Mouse (Mus musculus) MEL (cell line): ENCODE measurements around the gene Hoxa11. TPM values are rescaled to one million over a fixed set of nuclear protein-coding genes. Genes with fewer than 3 reads are reported as not detected.

Experiments used
- DNase-seq: peaks from one replicate; pipeline ENCODE4 v3.0.0; 2011; ENCODE audit warnings: low read depth, low spot score
- H3K27ac ChIP-seq: 2 replicates; pipeline ENCODE4 v1.5.1; 2012; ENCODE audit warnings: low read depth, mild to moderate bottlenecking, control low read depth, low read length, moderate library complexity; ENCODE audit not compliant: control insufficient read depth
- H3K27me3 ChIP-seq, 2 experiments: fragments of 150-350 bp in 1 of 2; sonication (generic) in 1 of 2; 2 replicates each; pipeline ENCODE4 v1.6.1; 2012; ENCODE audit warnings: low read length in 2 of 2, mild to moderate bottlenecking in 2 of 2, improper control_type of control experiment in 1 of 2, moderate library complexity in 1 of 2; ENCODE audit not compliant: insufficient read depth in 2 of 2, control insufficient read depth in 1 of 2
- H3K36me3 ChIP-seq, 2 experiments: 2 replicates each; pipeline ENCODE4 v1.6.1; 2012 to 2014; ENCODE audit warnings: low read length in 2 of 2, improper control_type of control experiment in 1 of 2, inconsistent platforms in 1 of 2, mild to moderate bottlenecking in 1 of 2; ENCODE audit not compliant: insufficient read depth in 2 of 2, control insufficient read depth in 1 of 2
- H3K4me1 ChIP-seq, 2 experiments: fragments of 150-350 bp in 1 of 2; sonication (generic) in 1 of 2; 2 replicates each; pipeline ENCODE4 v1.6.1; 2012; ENCODE audit warnings: low read length in 2 of 2, improper control_type of control experiment in 1 of 2, mild to moderate bottlenecking in 1 of 2; ENCODE audit not compliant: insufficient read depth in 2 of 2, control insufficient read depth in 1 of 2
- H3K4me3 ChIP-seq, 2 experiments: fragments of 150-350 bp in 1 of 2; sonication (generic) in 1 of 2; 2 replicates each; pipeline ENCODE4 v1.5.1; 2012; ENCODE audit warnings: low read depth in 2 of 2, low read length in 2 of 2, mild to moderate bottlenecking in 2 of 2, moderate library complexity in 2 of 2, control low read depth in 1 of 2, improper control_type of control experiment in 1 of 2; ENCODE audit not compliant: control insufficient read depth in 1 of 2, insufficient read depth in 1 of 2
- H3K79me2 ChIP-seq: 2 replicates; pipeline ENCODE4 v1.6.1; 2012; ENCODE audit warnings: mild to moderate bottlenecking, low read length, moderate library complexity; ENCODE audit not compliant: control insufficient read depth, poor library complexity, insufficient read depth
- H3K9ac ChIP-seq: 2 replicates; pipeline ENCODE4 v1.6.1; 2012; ENCODE audit warnings: low read depth, mild to moderate bottlenecking, control low read depth, low read length, moderate library complexity; ENCODE audit not compliant: control insufficient read depth, poor library complexity, severe bottlenecking
- H3K9me3 ChIP-seq: fragments of 150-350 bp; sonication (generic); replicated peaks from 2 replicates; pipeline ENCODE4 v1.6.1; 2012; ENCODE audit warnings: mild to moderate bottlenecking, low read length, improper control_type of control experiment, moderate library complexity; ENCODE audit not compliant: insufficient read depth
- BHLHE40 ChIP-seq: IDR thresholded peaks from 2 replicates; pipeline ENCODE4 v1.6.1; 2012; ENCODE audit warnings: low read depth, mild to moderate bottlenecking, inconsistent platforms, low read length, improper control_type of control experiment, borderline replicate concordance
- CHD1 ChIP-seq: IDR thresholded peaks from 2 replicates; pipeline ENCODE4 v1.6.1; 2012; ENCODE audit warnings: low read depth, mild to moderate bottlenecking, inconsistent platforms, low read length, improper control_type of control experiment
- CHD2 ChIP-seq: IDR thresholded peaks from 2 replicates; pipeline ENCODE4 v1.6.1; 2011; ENCODE audit warnings: low read length, improper control_type of control experiment
- CTCF ChIP-seq, 3 experiments: IDR thresholded peaks in 2 of 3; conservative IDR thresholded peaks in 1 of 3; 2 replicates each; pipeline ENCODE4 v1.5.1; 2011 to 2012; ENCODE audit warnings: low read length in 3 of 3, low read depth in 2 of 3, mild to moderate bottlenecking in 2 of 3, improper control_type of control experiment in 1 of 3, inconsistent platforms in 1 of 3, mixed read lengths in 1 of 3, moderate library complexity in 1 of 3; ENCODE audit not compliant: control insufficient read depth in 1 of 3, insufficient read depth in 1 of 3, poor library complexity in 1 of 3, severe bottlenecking in 1 of 3
- EP300 ChIP-seq, 2 experiments: IDR thresholded peaks; 2 replicates each; pipeline ENCODE4 v1.6.1; 2011; ENCODE audit warnings: improper control_type of control experiment in 2 of 2, low read length in 2 of 2, low read depth in 1 of 2, mild to moderate bottlenecking in 1 of 2
- ETS1 ChIP-seq: IDR thresholded peaks from 2 replicates; pipeline ENCODE4 v1.6.1; 2012; ENCODE audit warnings: low read depth, mild to moderate bottlenecking, inconsistent platforms, low read length, improper control_type of control experiment, moderate library complexity
- HCFC1 ChIP-seq: IDR thresholded peaks from 2 replicates; pipeline ENCODE4 v1.6.1; 2012; ENCODE audit warnings: low read depth, mild to moderate bottlenecking, inconsistent platforms, low read length, improper control_type of control experiment, moderate library complexity
- KAT2A ChIP-seq: conservative IDR thresholded peaks from 2 replicates; pipeline ENCODE4 v1.6.1; 2012; ENCODE audit warnings: low read depth, low read length, improper control_type of control experiment, inconsistent platforms
- MAFK ChIP-seq: IDR thresholded peaks from 2 replicates; pipeline ENCODE4 v1.6.1; 2011; ENCODE audit warnings: low read depth, mild to moderate bottlenecking, low read length, improper control_type of control experiment, borderline replicate concordance
- MAX ChIP-seq: IDR thresholded peaks from 2 replicates; pipeline ENCODE4 v1.6.1; 2011; ENCODE audit warnings: low read length, improper control_type of control experiment
- MAZ ChIP-seq: IDR thresholded peaks from 2 replicates; pipeline ENCODE4 v1.6.1; 2012; ENCODE audit warnings: low read depth, mild to moderate bottlenecking, inconsistent platforms, low read length, improper control_type of control experiment
- MYC ChIP-seq: IDR thresholded peaks from 2 replicates; pipeline ENCODE4 v1.6.1; 2011; ENCODE audit warnings: low read depth, mild to moderate bottlenecking, low read length, improper control_type of control experiment, moderate library complexity
- NELFE ChIP-seq: IDR thresholded peaks from 2 replicates; pipeline ENCODE4 v1.6.1; 2011; ENCODE audit warnings: low read depth, low read length, improper control_type of control experiment
- NRF1 ChIP-seq: IDR thresholded peaks from 2 replicates; pipeline ENCODE4 v1.6.1; 2014; ENCODE audit warnings: low read depth, mild to moderate bottlenecking, inconsistent platforms, low read length, improper control_type of control experiment, moderate library complexity; ENCODE audit not compliant: poor library complexity, insufficient read depth, severe bottlenecking
- POLR2AphosphoS5 ChIP-seq: IDR thresholded peaks from 2 replicates; pipeline ENCODE4 v1.6.1; 2012; ENCODE audit warnings: low read depth, borderline replicate concordance, mild to moderate bottlenecking, inconsistent platforms, low read length, moderate library complexity, mixed read lengths
- RAD21 ChIP-seq: IDR thresholded peaks from 2 replicates; pipeline ENCODE4 v1.6.1; 2011; ENCODE audit warnings: mild to moderate bottlenecking, low read depth, low read length, improper control_type of control experiment
- RCOR1 ChIP-seq: IDR thresholded peaks from 2 replicates; pipeline ENCODE4 v1.6.1; 2012; ENCODE audit warnings: low read depth, mild to moderate bottlenecking, inconsistent platforms, low read length, improper control_type of control experiment
- SIN3A ChIP-seq: IDR thresholded peaks from 2 replicates; pipeline ENCODE4 v1.6.1; 2012; ENCODE audit warnings: low read length, improper control_type of control experiment, inconsistent platforms
- SMC3 ChIP-seq: IDR thresholded peaks from 2 replicates; pipeline ENCODE4 v1.6.1; 2011; ENCODE audit warnings: low read depth, low read length, improper control_type of control experiment
- TAL1 ChIP-seq: IDR thresholded peaks from 2 replicates; pipeline ENCODE4 v1.6.1; 2012; ENCODE audit warnings: mild to moderate bottlenecking, inconsistent platforms, low read length, moderate library complexity, mixed read lengths
- TBP ChIP-seq: IDR thresholded peaks from 2 replicates; pipeline ENCODE4 v1.8.0; 2011; ENCODE audit warnings: low read depth, low read length, improper control_type of control experiment
- TCF12 ChIP-seq: IDR thresholded peaks from 2 replicates; pipeline ENCODE4 v1.6.1; 2014; ENCODE audit warnings: low read depth, mild to moderate bottlenecking, inconsistent platforms, low read length, improper control_type of control experiment, moderate library complexity
- UBTF ChIP-seq: IDR thresholded peaks from 2 replicates; pipeline ENCODE4 v1.6.1; 2012; ENCODE audit warnings: low read depth, mild to moderate bottlenecking, inconsistent platforms, low read length, improper control_type of control experiment, moderate library complexity, borderline replicate concordance; ENCODE audit not compliant: insufficient read depth
- ZMIZ1 ChIP-seq: IDR thresholded peaks from 2 replicates; pipeline ENCODE4 v1.6.1; 2012; ENCODE audit warnings: low read depth, mild to moderate bottlenecking, inconsistent platforms, low read length, improper control_type of control experiment, moderate library complexity
- polyA plus RNA-seq, 2 experiments: library from polyadenylated mRNA; stranded (reverse) in 1 of 2; unstranded in 1 of 2; fragments of >175 nt in 1 of 2; fragments of >200 nt in 1 of 2; gene quantifications; 2 replicates each; pipeline versions ENCODE4 v1.2.1 to v1.2.4; 2012; ENCODE audit warnings: low replicate concordance in 2 of 2, low read depth in 1 of 2; ENCODE audit not compliant: insufficient read length in 2 of 2, insufficient read depth in 1 of 2, missing spikeins in 1 of 2
- total RNA-seq: library from RNA; depleted of rRNA; stranded (reverse); fragments of 300-350 nt; gene quantifications from 2 replicates; pipeline ENCODE4 v1.2.3, GENCODE M21; 2012

Hoxa11 gene
- total and polyA plus RNA-seq, 3 experiments: not detected

DNA sequence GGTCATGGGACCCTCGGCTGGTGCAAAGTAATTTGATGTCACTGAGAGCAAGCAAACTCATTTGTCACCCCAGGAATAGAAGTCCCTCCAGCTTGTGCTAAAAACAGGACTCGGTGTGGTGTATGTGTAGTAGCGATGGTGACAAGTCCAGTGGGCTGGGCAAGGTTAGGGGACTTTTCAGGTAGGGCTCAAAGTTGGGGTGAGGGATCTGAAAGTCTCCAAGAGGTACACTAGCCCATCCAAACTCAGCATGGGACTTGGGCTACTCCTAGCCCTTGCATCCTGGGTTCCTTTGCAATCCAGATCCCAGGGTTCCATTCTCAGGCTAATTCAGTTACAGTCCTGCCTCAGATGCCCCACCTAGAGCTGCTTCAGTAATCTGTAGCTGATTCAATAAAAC lies 23.1 kb upstream of the Hoxa11 start:
- no peaks in the 10 kb centered on the region for H3K27me3 ChIP-seq
- H3K4me1 ChIP-seq: no peaks in the 10 kb centered on the region
- no peaks in the 10 kb centered on the region for H3K79me2 ChIP-seq
- no peak overlapping the region for H3K9ac ChIP-seq
- no peak overlapping the region for H3K27ac ChIP-seq
- DNase-seq: no peak
- H3K9me3 ChIP-seq: no peaks in the 10 kb centered on the region
- H3K4me3 ChIP-seq: no peak overlapping the region
- no peak for TF ChIP-seq TAL1
- TF ChIP-seq NELFE: no peak
- TF ChIP-seq MAZ: no peak
- TF ChIP-seq BHLHE40: no peak
- TF ChIP-seq CTCF (IDR thresholded peaks at IDR 0.05 in 2 of 3, conservative IDR thresholded peaks at IDR 0.05 in 1 of 3; ENCODE audit: control insufficient read depth in 1 of 3, insufficient read depth in 1 of 3, low read depth in 2 of 3, low read length in 3 of 3, poor library complexity in 1 of 3, severe bottlenecking in 1 of 3): no peak
- no peak for TF ChIP-seq POLR2AphosphoS5
- TF ChIP-seq SMC3: no peak
- TF ChIP-seq TCF12: no peak
- TF ChIP-seq ZMIZ1: no peak
- TF ChIP-seq NRF1: no peak
- TF ChIP-seq MAX: no peak
- no peak for TF ChIP-seq RCOR1
- no peak for TF ChIP-seq ETS1
- no peak for TF ChIP-seq RAD21
- no peak for TF ChIP-seq MYC
- H3K36me3 ChIP-seq: no peaks in the 10 kb centered on the region

- Histone ChIP-seq H3K4me3 (no peak overlapping the region), H3K9me3 (no peaks in the 10 kb centered on the region), H3K79me2 (no peaks in the 10 kb centered on the region), H3K9ac (no peak overlapping the region), H3K4me1 (no peaks in the 10 kb centered on the region), H3K27ac (no peak overlapping the region), H3K36me3 (no peaks in the 10 kb centered on the region), H3K27me3 (no peaks in the 10 kb centered on the region)
- TF ChIP-seq KAT2A (no peak), TCF12 (no peak), HCFC1 (no peak), TBP (no peak), ZMIZ1 (no peak), RAD21 (no peak), CHD2 (no peak), EP300 (IDR thresholded peaks at IDR 0.05; ENCODE audit: low read depth in 1 of 2, low read length in 2 of 2) (no peak), UBTF (no peak), MAFK (no peak), MAX (no peak), CHD1 (no peak), MYC (no peak), MAZ (no peak), SIN3A (no peak), NELFE (no peak), NRF1 (no peak)
- DNase-seq: no peak
Observed at GRCm38 (mm10) chr6:52268341-52268740, 22.7 kb upstream of the Hoxa11 start.
